Mouse (Mus musculus): ENCODE results near the gene Ctsg. TPM values are rescaled to one million over a fixed set of nuclear protein-coding genes. Genes with fewer than 3 reads are reported as not detected.
"Not testable (repeated sequence)": the region's sequence is repeated elsewhere in the genome, so short reads cannot be mapped to it uniquely, and the experiment has no call there.

Ctsg gene
- not detected in 2 replicates for polyA plus RNA-seq (2016; fragmentation: Nextera tagmentation; extraction: Ambion mirVana)

- WGBS, result 85% methylated on average over 10 of the region's 10 CpGs
- Histone ChIP-seq H3K9ac (no peak within 1 kb of the TSS), H3K4me3 (no peak within 1 kb of the TSS), H3K27me3 (peaks cover 3% of the 10 kb centered on the region; the same call in 1 of the 2 replicates), H3K27ac (no peak within 1 kb of the TSS), H3K4me2 (replicated peaks) (no peak within 1 kb of the TSS), H3K4me1 (no peaks in the 10 kb centered on the region), H3K36me3 (no peaks in the 10 kb centered on the region), H3K9me3 (replicated peaks) (no peaks in the 10 kb centered on the region)
- ATAC-seq (ENCODE audit: low FRiP score), result no peak
Observed at GRCm38 (mm10) chr14:56102386-56102785, at the start of gene Ctsg. Ctsg (minus strand) TSS chr14:56102574.

GRCm38 (mm10) chr14:56133675-56134074, 31.3 kb upstream of the Ctsg start:
- not testable (repeated sequence) for H3K4me1 ChIP-seq; H3K36me3 ChIP-seq; H3K4me3 ChIP-seq; H3K27ac ChIP-seq; H3K9me3 ChIP-seq (replicated peaks); H3K4me2 ChIP-seq (replicated peaks); H3K27me3 ChIP-seq; ATAC-seq (ENCODE audit: low FRiP score); H3K9ac ChIP-seq
- WGBS, result 87% methylated on average over 1 of the region's 1 CpGs

GRCm38 (mm10) chr14:56132508-56132907, 30.1 kb upstream of the Ctsg start, which contains the start of gene Gzmd:
Gzmd (minus strand) TSS chr14:56132608.
- WGBS, result 80% methylated on average over 2 of the region's 2 CpGs
- H3K4me3 ChIP-seq; H3K9me3 ChIP-seq (replicated peaks); H3K4me1 ChIP-seq; H3K27ac ChIP-seq; H3K27me3 ChIP-seq; H3K9ac ChIP-seq; H3K4me2 ChIP-seq (replicated peaks); H3K36me3 ChIP-seq; ATAC-seq (ENCODE audit: low FRiP score): not testable (repeated sequence)

- Histone ChIP-seq H3K4me1 (no peaks in the 10 kb centered on the region), H3K4me2 (replicated peaks) (no peak overlapping the region), H3K27ac (no peak overlapping the region), H3K4me3 (no peak overlapping the region), H3K27me3 (no peaks in the 10 kb centered on the region), H3K36me3 (no peaks in the 10 kb centered on the region), H3K9ac (no peak overlapping the region), H3K9me3 (replicated peaks) (no peaks in the 10 kb centered on the region)
- ATAC-seq (ENCODE audit: low FRiP score), result no peak
- 46% methylated on average over 3 of the region's 3 CpGs for WGBS
Observed at GRCm38 (mm10) chr14:56128341-56128740, 26.0 kb upstream of the Ctsg start.

- 89% methylated on average over 3 of the region's 3 CpGs for WGBS
- Histone ChIP-seq H3K27ac (no peak overlapping the region), H3K4me1 (no peaks in the 10 kb centered on the region), H3K36me3 (no peaks in the 10 kb centered on the region), H3K4me2 (replicated peaks) (no peak overlapping the region), H3K4me3 (no peak overlapping the region), H3K9ac (no peak overlapping the region), H3K27me3 (no peaks in the 10 kb centered on the region), H3K9me3 (replicated peaks) (no peaks in the 10 kb centered on the region)
- ATAC-seq (ENCODE audit: low FRiP score), result no peak
Observed at GRCm38 (mm10) chr14:56123516-56123915, 21.1 kb upstream of the Ctsg start.

- Histone ChIP-seq H3K4me2 (replicated peaks) (no peak within 1 kb of the TSS), H3K4me3 (no peak within 1 kb of the TSS), H3K36me3 (no peaks in the 10 kb centered on the region), H3K27me3 (no peaks in the 10 kb centered on the region), H3K9ac (no peak within 1 kb of the TSS), H3K27ac (no peak within 1 kb of the TSS), H3K4me1 (no peaks in the 10 kb centered on the region), H3K9me3 (replicated peaks) (no peaks in the 10 kb centered on the region)
- ATAC-seq (ENCODE audit: low FRiP score), result no peak
Observed at GRCm38 (mm10) chr14:56120525-56120924, 18.2 kb upstream of the Ctsg start, which contains the start of gene Gzme. Gzme (minus strand) TSS chr14:56120625.

- H3K4me2 ChIP-seq (replicated peaks); H3K27me3 ChIP-seq; H3K4me3 ChIP-seq; H3K4me1 ChIP-seq; H3K9me3 ChIP-seq (replicated peaks); ATAC-seq (ENCODE audit: low FRiP score); H3K36me3 ChIP-seq; H3K27ac ChIP-seq; H3K9ac ChIP-seq: not testable (repeated sequence)
- 94% methylated on average over 33 of the region's 33 CpGs for WGBS
Observed at GRCm38 (mm10) chr14:56115531-56116310, 13.3 kb upstream of the Ctsg start.

GRCm38 (mm10) chr14:56105447-56106180, 3.2 kb upstream of the Ctsg start:
- no peaks in the 10 kb centered on the region for H3K4me1 ChIP-seq
- peaks cover 3% of the 10 kb centered on the region; the same call in 1 of the 2 replicates for H3K27me3 ChIP-seq
- H3K27ac ChIP-seq, result no peak overlapping the region
- no peaks in the 10 kb centered on the region for H3K9me3 ChIP-seq (replicated peaks)
- 82% methylated on average over 13 of the region's 13 CpGs for WGBS
- H3K9ac ChIP-seq, result no peak overlapping the region
- ATAC-seq (ENCODE audit: low FRiP score), result no peak
- H3K36me3 ChIP-seq, result no peaks in the 10 kb centered on the region
- no peak overlapping the region for H3K4me3 ChIP-seq
- H3K4me2 ChIP-seq (replicated peaks), result no peak overlapping the region

GRCm38 (mm10) chr14:56105016-56105415, 2.6 kb upstream of the Ctsg start:
- Histone ChIP-seq H3K4me3 (no peak overlapping the region), H3K9me3 (replicated peaks) (no peaks in the 10 kb centered on the region), H3K9ac (no peak overlapping the region), H3K27ac (no peak overlapping the region), H3K27me3 (peaks cover 3% of the 10 kb centered on the region; the same call in 1 of the 2 replicates), H3K4me1 (no peaks in the 10 kb centered on the region), H3K4me2 (replicated peaks) (no peak overlapping the region), H3K36me3 (no peaks in the 10 kb centered on the region)
- 92% methylated on average over 5 of the region's 5 CpGs for WGBS
- ATAC-seq (ENCODE audit: low FRiP score), result no peak

- Histone ChIP-seq H3K36me3 (no peaks in the 10 kb centered on the region), H3K4me2 (replicated peaks) (no peak overlapping the region), H3K27me3 (peaks cover 3% of the 10 kb centered on the region; the same call in 1 of the 2 replicates), H3K4me3 (no peak overlapping the region), H3K4me1 (no peaks in the 10 kb centered on the region), H3K9ac (no peak overlapping the region), H3K9me3 (replicated peaks) (no peaks in the 10 kb centered on the region), H3K27ac (no peak overlapping the region)
- 65% methylated on average over 3 of the region's 3 CpGs for WGBS
- ATAC-seq (ENCODE audit: low FRiP score), result no peak
Observed at GRCm38 (mm10) chr14:56103452-56103851, 1.1 kb upstream of the Ctsg start.

- Histone ChIP-seq H3K27me3 (peaks cover 3% of the 10 kb centered on the region; the same call in 1 of the 2 replicates), H3K4me2 (replicated peaks) (no peak overlapping the region), H3K4me3 (no peak overlapping the region), H3K9ac (no peak overlapping the region), H3K9me3 (replicated peaks) (no peaks in the 10 kb centered on the region), H3K4me1 (no peaks in the 10 kb centered on the region), H3K27ac (no peak overlapping the region), H3K36me3 (no peaks in the 10 kb centered on the region)
- WGBS, result 77% methylated on average over 4 of the region's 4 CpGs
- no peak for ATAC-seq (ENCODE audit: low FRiP score)
Observed at GRCm38 (mm10) chr14:56098940-56099339, 3.4 kb downstream of the Ctsg start.

GRCm38 (mm10) chr14:56097597-56097996, 4.8 kb downstream of the Ctsg start:
- Histone ChIP-seq H3K4me1 (no peaks in the 10 kb centered on the region), H3K9me3 (replicated peaks) (no peaks in the 10 kb centered on the region), H3K36me3 (no peaks in the 10 kb centered on the region), H3K4me3 (no peak overlapping the region), H3K9ac (no peak overlapping the region), H3K27me3 (peaks cover 3% of the 10 kb centered on the region; the same call in 1 of the 2 replicates), H3K27ac (no peak overlapping the region), H3K4me2 (replicated peaks) (no peak overlapping the region)
- 94% methylated on average over 1 of the region's 1 CpGs for WGBS
- ATAC-seq (ENCODE audit: low FRiP score), result no peak
